Mouse (Mus musculus): ENCODE measurements at regions not wholly inside any gene's neighbourhood (a gene's known extent, or its start where the extent isn't known, plus 50 kb on each side); places are given as distances from the start of the nearest gene placed in this dataset.

- no peak for TF ChIP-seq CTCF (IDR thresholded peaks at IDR 0.05; ENCODE audit: extremely low read depth, insufficient read depth, low read length)
- no peak for TF ChIP-seq POLR2A (IDR thresholded peaks at IDR 0.05; ENCODE audit: extremely low read depth, insufficient read depth, low read length)
Observed at GRCm38 (mm10) chr8:25340729-25341128, 516.6 kb upstream of the Adam5 start.
